Mouse (Mus musculus) brain, adult 2 months (tissue): ENCODE results near the gene Prap1.

Experiments
- DNase-seq: peaks from one replicate; pipeline ENCODE4 v3.0.0; 2011; ENCODE audit warnings: low read depth, low spot score

Prap1 gene

GRCm38 (mm10) chr7:140092924-140093528 lies at the start of gene Prap1:
Gene Prap1 (plus strand): TSS chr7:140093395.
- no peak for DNase-seq

- no peak for DNase-seq
These were observed 47.6 kb upstream of the Prap1 start for GRCm38 (mm10) chr7:140045546-140045945.

- peak; percentile 36 for DNase-seq
These were observed 45.3 kb upstream of the Prap1 start for GRCm38 (mm10) chr7:140047811-140048311.

GRCm38 (mm10) chr7:140048361-140049114 lies 44.7 kb upstream of the Prap1 start, which contains the start of gene Msx3:
Gene Msx3 (minus strand): TSS chr7:140049089.
- DNase-seq: no peak

- DNase-seq: peak; percentile 52
These were observed 44.0 kb upstream of the Prap1 start for GRCm38 (mm10) chr7:140049115-140049689.

GRCm38 (mm10) chr7:140054124-140054523 lies 39.1 kb upstream of the Prap1 start:
- DNase-seq: peak; percentile 69

- peak; percentile 18 for DNase-seq
These were observed 35.5 kb upstream of the Prap1 start for GRCm38 (mm10) chr7:140057413-140058407.

GRCm38 (mm10) chr7:140058528-140058927 lies 34.7 kb upstream of the Prap1 start:
- no peak for DNase-seq

GRCm38 (mm10) chr7:140059601-140060000 lies 33.6 kb upstream of the Prap1 start:
- no peak for DNase-seq

GRCm38 (mm10) chr7:140060936-140061831 lies 32.0 kb upstream of the Prap1 start:
- peak; percentile 29 for DNase-seq

- DNase-seq: no peak
These were observed 31.4 kb upstream of the Prap1 start for GRCm38 (mm10) chr7:140061832-140062130.

- DNase-seq: no peak
These were observed 30.9 kb upstream of the Prap1 start for GRCm38 (mm10) chr7:140062307-140062706.

GRCm38 (mm10) chr7:140063092-140063491 lies 30.1 kb upstream of the Prap1 start:
- peak; percentile 89 for DNase-seq

GRCm38 (mm10) chr7:140067397-140067796 lies 25.8 kb upstream of the Prap1 start:
- DNase-seq: no peak

GRCm38 (mm10) chr7:140070042-140070711 lies 23.0 kb upstream of the Prap1 start:
- DNase-seq: no peak

GRCm38 (mm10) chr7:140077698-140078097 lies 15.5 kb upstream of the Prap1 start:
- no peak for DNase-seq

GRCm38 (mm10) chr7:140078711-140079110 lies 14.5 kb upstream of the Prap1 start:
- peak; percentile 95 for DNase-seq

GRCm38 (mm10) chr7:140080503-140081156 lies 12.6 kb upstream of the Prap1 start:
- peak; percentile 99 for DNase-seq
